Mouse (Mus musculus) right cerebral cortex, postnatal 36 days (tissue): ENCODE measurements around the gene Agtrap.

Experiments used
- DNase-seq, 2 experiments: peaks; one replicate each; pipeline ENCODE4 v3.0.0; 2022; ENCODE audit warnings: low spot score in 2 of 2, mixed read lengths in 1 of 2

Gene Agtrap

GRCm38 (mm10) chr4:148079212-148079611 is 8.6 kb downstream of the Agtrap start:
- no peak for DNase-seq

GRCm38 (mm10) chr4:148075881-148076280 is 11.9 kb downstream of the Agtrap start:
- DNase-seq, result no peak

GRCm38 (mm10) chr4:148075259-148075658 is 12.6 kb downstream of the Agtrap start:
- no peak for DNase-seq

GRCm38 (mm10) chr4:148074521-148075189 is 13.2 kb downstream of the Agtrap start:
- no peak for DNase-seq

GRCm38 (mm10) chr4:148071508-148071907 is 16.3 kb downstream of the Agtrap start:
- DNase-seq, result no peak

GRCm38 (mm10) chr4:148069602-148070218 is 18.1 kb downstream of the Agtrap start:
- DNase-seq, result no peak

- no peak for DNase-seq
Measured at GRCm38 (mm10) chr4:148067346-148067745, 20.5 kb downstream of the Agtrap start.

- no peak for DNase-seq
Measured at GRCm38 (mm10) chr4:148066401-148066744, 21.5 kb downstream of the Agtrap start.

GRCm38 (mm10) chr4:148065702-148066400 is 22.0 kb downstream of the Agtrap start:
- DNase-seq, result no peak

GRCm38 (mm10) chr4:148061086-148061480 is 26.7 kb downstream of the Agtrap start:
- DNase-seq, result no peak

- no peak for DNase-seq
Measured at GRCm38 (mm10) chr4:148060120-148061085, 27.4 kb downstream of the Agtrap start.

- DNase-seq, result no peak
Measured at GRCm38 (mm10) chr4:148058993-148059392, 28.8 kb downstream of the Agtrap start.

GRCm38 (mm10) chr4:148058218-148058819 is 29.5 kb downstream of the Agtrap start:
- DNase-seq, result no peak

- no peak for DNase-seq
Measured at GRCm38 (mm10) chr4:148057661-148058209, 30.1 kb downstream of the Agtrap start.

GRCm38 (mm10) chr4:148056801-148057200 is 31.0 kb downstream of the Agtrap start:
- no peak for DNase-seq

GRCm38 (mm10) chr4:148056246-148056645 is 31.6 kb downstream of the Agtrap start:
- DNase-seq, result no peak

GRCm38 (mm10) chr4:148054961-148055695 is 32.7 kb downstream of the Agtrap start:
- no peak for DNase-seq

- DNase-seq, result peak; percentile 75 to 84
Measured at GRCm38 (mm10) chr4:148053417-148053920, 34.4 kb downstream of the Agtrap start.

GRCm38 (mm10) chr4:148052976-148053375 is 34.9 kb downstream of the Agtrap start:
- DNase-seq, result no peak

GRCm38 (mm10) chr4:148051886-148052285 is 35.9 kb downstream of the Agtrap start:
- no peak for DNase-seq
